Comparison of ENCODE assay signal across 1 mouse cellular context in genomic region chr12:69156436-69156835, GRCm38 (mm10).
TF ChIP-seq lines count a peak whose summit lies in the region.

No protein-coding gene starts in this region.

TF ChIP-seq in myocyte, 11 proteins besides CTCF, POLR2A, EP300 and RAD21 (continued from another document):
- TF ChIP-seq REST (IDR thresholded peaks at IDR 0.05; ENCODE audit: insufficient read depth, insufficient read length): no peak
- TF ChIP-seq POLR2AphosphoS2 (IDR thresholded peaks at IDR 0.05; ENCODE audit: insufficient read length, low read depth): peak; percentile 35
